Mouse (Mus musculus): ENCODE measurements at regions not wholly inside any gene's neighbourhood (a gene's known extent, or its start where the extent isn't known, plus 50 kb on each side); places are given as distances from the start of the nearest gene placed in this dataset.

GRCm38 (mm10) chr9:88274681-88275336 is 52.2 kb upstream of the Nt5e start:
- no peak for TF ChIP-seq NRF1 (IDR thresholded peaks at IDR 0.05; ENCODE audit: insufficient read depth, low read depth, low read length, poor library complexity, severe bottlenecking)
- no peak for TF ChIP-seq CTCF (IDR thresholded peaks at IDR 0.05 in 2 of 3, conservative IDR thresholded peaks at IDR 0.05 in 1 of 3; ENCODE audit: control insufficient read depth in 1 of 3, insufficient read depth in 1 of 3, low read depth in 2 of 3, low read length in 3 of 3, poor library complexity in 1 of 3, severe bottlenecking in 1 of 3)
- no peak for TF ChIP-seq JUND (IDR thresholded peaks at IDR 0.05; ENCODE audit: low read depth, low read length)
